In the genomic region with DNA sequence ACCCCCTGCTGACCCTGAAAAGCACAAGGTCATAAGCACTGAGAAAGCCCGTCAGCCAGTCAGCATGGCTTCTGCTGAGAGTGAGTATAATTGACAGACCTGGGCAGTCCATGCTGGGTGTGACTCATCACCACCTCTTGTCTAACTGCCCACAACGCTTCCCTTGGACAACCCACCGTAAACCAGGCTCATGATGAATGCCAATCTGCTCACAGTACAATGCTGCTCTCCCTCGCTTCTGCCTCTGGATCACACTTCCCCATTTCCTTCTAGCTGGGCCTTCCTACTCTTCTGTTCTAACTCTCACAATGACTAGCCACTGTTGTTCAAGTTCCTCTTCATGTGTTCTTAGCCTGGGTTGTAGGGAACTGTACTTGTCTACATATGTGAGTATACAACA, we compare ENCODE assay signal across 13 mouse cellular contexts.
DNase-seq lines count a peak whose midpoint lies in the region; ATAC-seq and TF ChIP-seq lines count a peak whose summit lies in the region.
"Had no signal": no experiment of that assay in that cellular context is flagged by ENCODE, and none has a peak within 500 bp of the region (broad histone marks: within the 10 kb centered on the region; RNA-seq: fewer than 3 reads in every experiment).

No protein-coding gene starts in this region.

- no peaks in the 10 kb centered on the region for H3K9me3 ChIP-seq in liver, embryonic 15.5 days (replicated peaks)
- H3K9me3 ChIP-seq: forebrain, embryonic 10.5 days had no signal

- H3K36me3 ChIP-seq in liver, embryonic 15.5 days (replicated peaks), result no peaks in the 10 kb centered on the region

- DNase-seq in layer of hippocampus, adult 2 months (ENCODE audit: low spot score in 2 of 2), result no peak
- DNase-seq in layer of hippocampus, adult 18-20 months (ENCODE audit: low spot score in 2 of 2), result no peak
- DNase-seq in A20 (ENCODE audit: low read depth, low spot score), result peak; percentile 32
- no peak for DNase-seq in layer of hippocampus, adult 8-10 months (ENCODE audit: low spot score in 2 of 2)
- DNase-seq in frontal cortex, adult 2 months (ENCODE audit: extremely low spot score in 1 of 2, low spot score in 1 of 2), result no peak
- DNase-seq: adrenal gland, adult 8-10 months; gastrocnemius, postnatal 25 days; lung, postnatal 10 days; thymus, adult 2 months had no signal

- no peak overlapping the region for H3K4me3 ChIP-seq in layer of hippocampus, adult 2 months
- H3K4me3 ChIP-seq in bone marrow macrophage, adult 2 months (ENCODE audit: insufficient read depth, low read length), result no peak overlapping the region
- H3K4me3 ChIP-seq in liver, embryonic 15.5 days (replicated peaks), result no peak overlapping the region
- H3K4me3 ChIP-seq: forebrain, embryonic 10.5 days had no signal

- H3K27me3 ChIP-seq in liver, embryonic 15.5 days, result no peaks in the 10 kb centered on the region

- H3K4me2 ChIP-seq in liver, embryonic 15.5 days, result no peak overlapping the region

- peak; percentile 37; the same call in 1 of the 2 replicates for ATAC-seq in liver, embryonic 15.5 days (ENCODE audit: insufficient read depth)
- no peak for ATAC-seq in megakaryocyte-erythroid progenitor cell, adult 5-6 weeks (replicated peaks; ENCODE audit: low FRiP score, low TSS enrichment, poor library complexity, severe bottlenecking)

- TF ChIP-seq POLR2A in bone marrow macrophage, adult 2 months (IDR thresholded peaks at IDR 0.05; ENCODE audit: borderline replicate concordance, low read depth, low read length), result no peak

- peaks cover 25% of the 10 kb centered on the region for H3K4me1 ChIP-seq in bone marrow macrophage, adult 2 months (ENCODE audit: control insufficient read depth, insufficient read depth, low read length)
- H3K4me1 ChIP-seq in liver, embryonic 15.5 days (replicated peaks), result no peaks in the 10 kb centered on the region

- no peak overlapping the region for H3K9ac ChIP-seq in liver, embryonic 15.5 days

- peak overlapping the region; percentile 56; the same call in 1 of the 2 replicates for H3K27ac ChIP-seq in layer of hippocampus, adult 2 months
- H3K27ac ChIP-seq in bone marrow macrophage, adult 2 months (ENCODE audit: insufficient read depth, low read depth, low read length), result peak overlapping the region; percentile 18; the same call in 1 of the 2 replicates
- H3K27ac ChIP-seq in liver, embryonic 15.5 days (replicated peaks), result no peak overlapping the region
- H3K27ac ChIP-seq: forebrain, embryonic 10.5 days had no signal

- no peak for TF ChIP-seq CTCF in layer of hippocampus, adult 2 months (conservative IDR thresholded peaks at IDR 0.05)
- TF ChIP-seq CTCF in bone marrow macrophage, adult 2 months (IDR thresholded peaks at IDR 0.05; ENCODE audit: low read depth, low read length), result no peak

- WGBS in liver, embryonic 15.5 days (ENCODE audit: insufficient replicate concordance), result 18% methylated on average over 4 of the region's 4 CpGs
